Mouse (Mus musculus): Measurements from ENCODE around the gene Gm20388.

Gm20388 gene

DNA sequence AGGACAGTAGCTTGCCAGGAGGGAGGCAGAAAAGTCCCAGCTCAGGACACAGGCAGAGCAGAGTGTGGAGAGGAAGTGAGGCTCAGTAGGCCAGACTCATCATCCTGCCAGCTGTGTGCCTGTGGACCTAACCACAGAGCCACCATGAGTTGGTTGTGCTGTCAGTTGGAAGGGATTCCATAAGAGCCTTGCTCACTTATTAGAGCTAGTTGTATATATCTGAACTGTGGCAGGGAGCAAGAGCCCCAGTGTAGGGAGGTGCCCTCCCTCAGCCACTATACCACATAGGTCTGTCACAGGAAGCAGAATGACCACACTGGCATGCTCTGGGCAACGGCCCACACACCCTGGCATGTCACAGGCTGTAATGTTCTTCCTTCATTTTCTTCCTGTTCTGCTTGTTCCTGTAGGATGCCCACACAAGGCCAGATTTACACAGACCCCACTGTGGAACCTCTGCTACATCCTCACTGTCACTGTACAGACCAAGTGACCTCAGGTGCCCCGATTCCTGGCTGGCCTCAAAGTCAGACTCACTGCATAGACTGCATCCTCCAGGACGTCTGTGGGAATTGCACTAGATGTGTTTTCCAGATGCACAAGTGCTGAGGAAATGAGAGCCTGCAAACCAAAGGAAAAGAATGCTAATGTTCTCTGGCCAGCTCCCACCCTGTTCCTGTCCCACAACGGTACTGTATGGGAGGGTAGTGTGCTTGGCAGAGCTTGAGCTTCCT, 4155.9 kb downstream of the Gm20388 start:
- peak; percentile 50 for DNase-seq (ENCODE audit: extremely low read depth, insufficient read length, low spot score)

DNA sequence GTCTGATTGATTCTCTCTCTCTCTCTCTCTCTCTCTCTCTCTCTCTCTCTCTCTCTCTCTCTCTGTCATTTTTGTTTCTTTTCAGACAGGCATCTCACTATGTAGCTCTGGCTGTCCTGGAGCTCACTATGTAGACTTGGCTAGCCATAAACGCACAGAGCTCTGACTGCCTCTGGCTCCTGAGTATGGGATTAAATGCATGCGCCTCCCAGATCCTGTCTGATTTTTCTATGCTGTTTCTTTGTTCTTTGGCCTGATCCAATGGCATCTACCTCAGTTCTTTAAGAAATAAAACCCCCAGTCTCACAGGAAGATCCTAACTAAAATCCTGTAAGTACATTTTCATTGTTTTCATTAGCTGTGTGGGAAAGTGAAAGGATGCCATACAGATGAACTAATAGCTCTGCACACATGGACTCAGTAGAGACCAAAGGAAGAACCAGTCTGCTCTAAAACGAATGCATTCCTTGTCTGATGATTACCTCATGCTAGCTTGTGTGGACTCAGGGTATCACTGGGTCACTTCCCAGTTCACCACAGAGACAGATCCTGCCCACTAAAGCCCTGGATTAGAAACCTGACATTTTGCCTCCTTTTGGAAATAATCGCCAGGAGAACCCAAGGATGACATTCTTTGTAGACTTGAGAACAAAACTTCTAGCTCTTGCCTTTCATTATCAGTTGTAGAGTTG, 4156.6 kb downstream of the Gm20388 start:
- DNase-seq (ENCODE audit: extremely low read depth, insufficient read length, low spot score) = no peak

DNA sequence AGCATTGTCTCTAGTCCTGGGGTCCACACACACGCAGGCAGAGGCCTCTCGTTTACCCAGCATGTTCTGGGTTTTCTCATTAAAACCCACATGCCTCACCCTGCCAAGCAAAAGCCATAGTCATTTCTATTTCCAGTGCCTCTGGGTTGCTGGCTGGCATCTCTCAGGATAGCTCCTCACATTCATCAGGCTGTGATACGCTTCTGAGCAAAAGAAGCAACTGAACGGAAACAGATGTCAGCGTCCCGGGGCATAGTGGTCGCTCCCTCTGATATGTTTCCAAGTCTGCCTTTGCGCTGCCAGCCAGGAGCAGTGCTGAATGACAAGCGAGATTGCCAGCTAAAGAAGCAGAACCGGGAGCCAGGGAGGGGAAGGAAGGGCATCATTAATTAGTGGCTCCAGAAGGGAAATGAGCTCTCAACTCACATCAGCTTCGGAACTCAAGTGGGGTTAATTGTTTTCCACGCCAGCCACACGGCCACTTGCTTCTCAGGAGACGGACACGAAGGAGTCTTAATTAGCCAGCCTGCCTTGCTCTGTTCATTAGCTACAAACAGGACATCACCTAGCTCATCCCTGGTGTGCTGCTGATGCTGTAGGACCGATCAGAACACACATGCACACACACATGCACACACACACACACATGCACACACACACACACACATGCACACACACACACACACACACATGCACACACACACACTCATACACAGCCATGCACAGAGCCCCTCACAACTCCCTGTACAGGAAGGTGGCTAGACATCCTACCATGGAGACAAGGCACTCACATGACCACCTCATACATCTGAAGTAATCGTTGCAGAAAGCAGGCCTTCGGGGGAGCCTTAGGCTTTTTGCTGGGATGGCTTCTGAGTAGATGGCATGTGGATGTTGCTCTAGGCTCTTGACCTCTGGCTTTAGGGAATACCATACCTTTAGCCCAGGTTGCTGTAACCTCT, 4160.0 kb downstream of the Gm20388 start:
- DNase-seq (ENCODE audit: extremely low read depth, insufficient read length, low spot score) = no peak

DNA sequence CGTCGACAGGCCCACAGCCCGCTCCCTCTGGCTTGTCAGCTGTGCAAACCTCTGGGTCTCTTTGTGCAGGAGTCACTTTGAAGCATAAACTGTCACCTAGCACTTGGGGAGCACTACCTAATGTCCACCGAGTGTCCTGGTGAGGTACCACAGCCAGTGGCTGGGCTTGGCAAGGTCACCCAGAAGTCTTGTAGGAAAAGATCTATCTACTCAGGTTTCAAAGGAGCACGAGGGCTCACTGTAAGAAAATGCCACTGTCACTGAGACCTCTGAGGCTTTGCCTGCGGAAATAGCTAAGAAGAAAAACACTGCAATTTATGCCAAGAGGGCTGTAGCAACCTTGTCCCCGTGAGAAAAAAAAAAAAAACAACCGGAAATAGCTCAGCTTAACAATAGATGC, 4165.3 kb downstream of the Gm20388 start:
- DNase-seq (ENCODE audit: extremely low read depth, insufficient read length, low spot score) = no peak

DNA sequence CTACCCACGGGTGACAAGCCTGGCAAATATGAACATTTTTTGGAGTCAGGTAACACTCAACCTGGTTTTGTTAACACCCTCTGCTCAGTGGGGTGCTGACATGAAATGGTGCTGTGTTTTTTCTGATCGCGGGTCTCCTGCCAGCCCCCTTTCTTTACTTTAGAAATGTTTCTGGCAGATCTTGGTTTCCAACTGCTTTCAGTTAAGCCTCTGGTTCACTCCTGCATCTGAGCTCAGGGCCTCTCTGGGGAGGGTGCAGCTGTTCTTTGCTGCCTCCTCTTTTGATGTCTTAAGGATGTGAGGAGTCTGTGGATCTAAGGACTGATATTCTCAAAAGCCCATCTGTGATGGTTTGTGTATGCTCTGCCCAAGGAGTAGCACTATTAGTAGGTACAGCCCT, 4165.8 kb downstream of the Gm20388 start:
- DNase-seq (ENCODE audit: extremely low read depth, insufficient read length, low spot score) = no peak

DNA sequence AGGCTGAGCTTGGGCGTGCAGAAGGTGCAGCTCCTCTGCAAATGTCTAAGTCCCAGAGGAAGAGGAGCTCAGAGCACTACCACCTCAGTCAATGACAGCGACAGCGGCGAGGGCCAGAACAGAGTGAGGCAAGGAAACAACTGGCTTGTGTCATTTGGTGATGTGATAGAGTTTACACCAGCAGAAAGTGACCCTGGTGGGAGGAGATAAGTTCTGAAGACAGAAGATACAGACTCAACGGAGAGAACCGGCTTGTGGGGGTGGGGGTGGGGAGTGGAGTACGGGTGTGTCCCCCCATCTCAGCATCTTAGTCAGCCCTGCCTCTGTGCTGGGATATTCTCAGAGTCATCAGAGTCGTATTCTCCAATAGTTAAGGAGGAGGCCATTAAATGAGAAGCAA, 4166.7 kb downstream of the Gm20388 start:
- DNase-seq (ENCODE audit: extremely low read depth, insufficient read length, low spot score) = no peak

DNA sequence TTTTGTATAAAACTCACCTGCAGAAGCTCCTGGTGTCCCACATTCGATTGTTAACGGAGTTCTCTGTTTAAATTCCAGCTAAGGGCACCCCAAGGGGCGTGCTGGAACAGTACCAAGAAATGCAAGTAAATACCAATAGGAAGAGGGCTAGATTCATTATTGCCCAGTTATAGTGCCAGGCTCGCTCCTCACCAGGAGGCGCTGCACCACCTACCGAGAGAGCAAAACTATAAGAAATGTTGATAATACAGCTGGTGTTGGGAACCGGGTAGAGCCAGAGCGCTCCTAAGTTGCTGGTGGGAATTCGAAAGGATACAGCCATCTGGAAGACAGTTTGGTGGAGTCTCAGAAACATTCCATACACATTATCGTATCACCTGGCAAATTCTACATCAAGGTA, 4167.4 kb downstream of the Gm20388 start:
- no peak for DNase-seq (ENCODE audit: extremely low read depth, insufficient read length, low spot score)

DNA sequence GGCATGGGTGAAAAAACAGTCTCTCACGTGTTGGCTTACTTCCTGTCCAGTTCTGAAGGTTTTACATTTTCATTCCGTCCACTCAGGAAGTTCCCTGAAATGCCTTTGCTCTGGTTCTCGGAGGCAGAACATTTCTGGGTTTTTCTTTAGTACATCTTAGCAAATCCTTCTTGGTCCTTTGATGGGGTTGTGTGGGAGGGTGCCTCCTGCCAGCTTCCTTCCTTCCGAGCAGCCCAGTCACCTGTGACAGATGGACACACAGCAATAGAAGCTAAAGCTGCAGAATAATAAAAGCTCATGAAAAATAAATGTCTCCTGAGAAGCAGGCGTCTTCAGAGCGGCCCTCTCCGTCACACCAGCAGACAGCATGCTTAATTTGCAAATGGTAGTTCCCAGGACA, 4168.3 kb downstream of the Gm20388 start:
- no peak for DNase-seq (ENCODE audit: extremely low read depth, insufficient read length, low spot score)

DNA sequence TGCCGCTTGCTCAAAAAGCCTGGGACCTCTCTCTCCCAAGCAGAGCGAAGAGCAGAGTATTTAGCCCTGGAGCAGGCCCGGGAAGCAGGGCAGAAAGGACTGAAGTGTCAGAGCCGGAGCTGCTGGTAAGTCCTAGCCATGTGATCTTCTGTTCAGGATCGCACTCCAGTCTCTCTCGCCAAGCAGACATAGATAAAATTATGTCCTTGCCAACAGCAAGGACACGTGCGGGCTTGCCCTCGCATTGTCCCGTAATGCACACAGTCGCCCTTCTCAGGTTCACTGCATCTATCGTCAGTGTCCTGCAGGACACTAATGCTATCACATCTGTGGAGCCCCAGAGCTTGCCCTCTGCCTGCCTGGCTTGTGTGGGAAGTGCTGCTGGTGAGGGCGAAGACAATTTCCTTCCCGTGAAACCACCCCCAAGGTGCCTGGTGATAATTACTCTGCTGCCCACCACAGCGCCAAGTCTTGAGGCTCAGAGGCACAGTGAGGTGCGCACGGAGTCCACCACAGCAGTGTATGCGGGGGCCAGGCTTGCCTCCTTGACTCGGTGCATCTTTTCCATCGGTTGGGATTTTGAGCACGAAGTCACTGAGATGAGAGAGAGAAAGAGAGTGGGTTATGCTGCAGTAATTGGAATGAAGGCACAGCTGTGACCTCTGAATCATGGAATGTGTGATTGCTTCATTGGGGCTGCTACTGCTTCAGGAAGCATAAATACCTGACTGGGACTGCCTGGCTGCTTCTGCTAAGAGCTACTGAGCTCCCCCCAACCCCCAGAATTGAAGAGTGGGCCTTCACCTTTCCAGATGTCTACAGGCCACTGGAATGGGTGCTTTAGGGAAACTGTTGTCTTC, 4170.1 kb downstream of the Gm20388 start:
- no peak for DNase-seq (ENCODE audit: extremely low read depth, insufficient read length, low spot score)

DNA sequence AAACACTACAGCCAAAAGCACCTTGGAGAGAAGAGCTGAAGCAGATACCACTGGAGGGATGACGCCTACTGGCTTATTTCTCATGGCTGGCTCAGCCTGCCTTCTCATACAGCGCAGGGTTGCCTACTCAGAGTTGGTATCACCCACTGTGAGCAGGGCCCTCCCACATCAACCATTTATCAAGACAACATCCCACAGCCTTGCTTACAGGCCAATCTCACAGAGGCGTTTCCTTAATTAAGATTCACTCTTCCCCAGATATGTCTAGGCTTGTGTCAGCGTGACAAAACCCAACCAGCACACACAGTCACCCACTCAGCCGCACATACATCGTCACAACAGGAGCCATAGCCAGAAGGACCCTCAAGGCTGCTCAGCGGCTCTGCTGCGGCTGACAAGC, 4172.0 kb downstream of the Gm20388 start:
- DNase-seq (ENCODE audit: extremely low read depth, insufficient read length, low spot score) = no peak

DNA sequence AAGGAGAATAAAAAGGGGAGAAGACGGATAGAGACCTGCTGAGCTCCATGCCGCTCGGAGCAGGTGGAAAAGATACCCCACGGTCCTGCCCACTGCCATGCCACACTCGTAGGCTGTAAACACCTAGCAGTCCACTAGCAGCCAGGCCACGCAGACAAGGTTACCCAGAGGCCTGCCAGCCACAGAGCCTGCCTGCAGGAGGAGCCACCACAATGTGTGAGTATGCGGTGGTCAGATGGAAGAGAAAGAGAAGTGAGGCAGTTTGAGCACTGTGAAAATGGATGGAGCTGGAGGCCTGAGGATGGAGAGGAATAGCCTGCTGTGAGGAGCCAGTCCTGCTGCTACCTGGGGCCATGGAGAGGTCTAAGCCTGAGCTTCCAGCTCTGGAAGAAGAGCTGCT, 4173.0 kb downstream of the Gm20388 start:
- DNase-seq (ENCODE audit: extremely low read depth, insufficient read length, low spot score) = no peak

DNA sequence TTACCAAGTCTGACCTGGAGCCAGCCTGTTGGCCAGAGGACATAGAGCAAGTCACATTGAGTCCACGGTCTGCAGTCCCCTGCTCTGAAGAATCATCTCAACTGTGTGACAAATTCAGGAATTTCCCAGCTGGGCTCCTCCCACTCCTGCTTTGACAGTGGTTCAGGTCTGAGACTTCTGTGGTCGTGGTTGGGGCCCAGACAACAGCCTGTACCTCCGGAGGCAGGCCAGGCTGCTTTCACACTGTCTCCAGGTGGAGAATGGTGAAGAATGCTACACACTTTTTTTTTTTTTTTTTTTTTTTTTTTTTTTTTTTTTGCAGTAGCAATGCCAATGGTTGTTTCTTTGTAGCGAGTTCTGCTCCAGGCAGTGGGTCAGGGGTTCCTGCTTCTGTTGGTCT, 4175.0 kb downstream of the Gm20388 start:
- no peak for DNase-seq (ENCODE audit: extremely low read depth, insufficient read length, low spot score)

DNA sequence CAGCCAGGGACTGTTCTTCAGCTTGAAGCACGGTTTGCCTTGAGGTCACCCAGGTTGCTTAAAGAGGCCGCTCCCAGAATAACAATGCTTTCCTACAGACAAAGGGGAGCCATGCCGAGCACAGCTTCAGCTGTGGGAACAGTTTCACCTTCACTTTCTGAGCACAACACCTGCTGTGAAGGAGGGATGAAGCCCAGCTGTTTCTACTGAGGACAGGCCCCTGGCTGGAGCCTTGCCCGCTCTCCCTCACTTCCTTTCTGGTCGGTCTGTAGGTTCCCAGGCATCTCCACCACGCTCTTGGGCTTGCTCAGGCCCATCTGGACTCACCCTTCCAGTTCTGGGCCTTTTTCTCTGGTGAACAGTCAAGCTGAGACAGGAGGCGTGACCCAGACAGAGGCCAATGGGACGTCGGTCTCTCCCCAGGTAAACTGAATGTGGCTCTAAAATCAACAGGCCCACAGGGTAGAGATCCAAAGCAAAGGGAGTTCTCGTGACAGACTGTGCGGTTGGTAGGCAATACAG, 4177.5 kb downstream of the Gm20388 start:
- no peak for DNase-seq (ENCODE audit: extremely low read depth, insufficient read length, low spot score)

DNA sequence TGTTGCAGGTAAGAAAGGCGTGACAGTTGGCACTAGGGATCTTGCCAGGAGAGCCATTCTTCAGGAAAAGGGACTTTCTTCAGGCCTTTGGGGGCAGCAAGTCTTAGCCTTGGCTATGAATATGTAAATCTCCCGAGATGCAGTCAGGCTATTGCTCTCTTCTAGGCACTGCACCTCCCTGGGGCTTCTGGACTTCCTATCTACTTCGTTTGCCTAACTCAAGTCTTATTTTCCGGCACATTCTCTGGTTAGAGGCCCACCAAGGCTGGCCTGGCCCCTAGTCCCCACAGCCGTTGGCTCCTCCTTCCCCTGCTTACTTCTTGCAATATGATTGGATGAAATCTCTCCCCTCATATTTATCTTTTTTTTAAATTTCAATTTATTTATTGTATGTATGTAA, 4178.4 kb downstream of the Gm20388 start:
- no peak for DNase-seq (ENCODE audit: extremely low read depth, insufficient read length, low spot score)

DNA sequence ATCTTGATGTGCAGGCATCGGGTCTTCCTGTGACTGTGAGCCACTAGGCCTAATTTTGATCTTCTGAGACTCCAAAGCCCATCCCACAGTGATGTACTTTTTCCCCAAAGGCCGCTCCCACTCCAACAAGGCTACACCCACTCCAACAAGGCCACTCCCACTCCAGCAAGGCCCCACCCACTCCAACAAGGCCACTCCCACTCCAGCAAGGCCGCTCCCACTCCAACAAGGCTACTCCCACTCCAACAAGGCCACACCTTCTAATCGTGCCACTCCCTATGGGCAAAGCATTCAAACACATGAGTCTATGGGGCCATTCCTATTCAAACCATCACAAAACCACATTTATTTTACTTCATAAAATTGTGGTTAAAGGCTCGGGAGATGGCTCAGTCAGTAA, 4179.8 kb downstream of the Gm20388 start:
- peak; percentile 38 for DNase-seq (ENCODE audit: extremely low read depth, insufficient read length, low spot score)

DNA sequence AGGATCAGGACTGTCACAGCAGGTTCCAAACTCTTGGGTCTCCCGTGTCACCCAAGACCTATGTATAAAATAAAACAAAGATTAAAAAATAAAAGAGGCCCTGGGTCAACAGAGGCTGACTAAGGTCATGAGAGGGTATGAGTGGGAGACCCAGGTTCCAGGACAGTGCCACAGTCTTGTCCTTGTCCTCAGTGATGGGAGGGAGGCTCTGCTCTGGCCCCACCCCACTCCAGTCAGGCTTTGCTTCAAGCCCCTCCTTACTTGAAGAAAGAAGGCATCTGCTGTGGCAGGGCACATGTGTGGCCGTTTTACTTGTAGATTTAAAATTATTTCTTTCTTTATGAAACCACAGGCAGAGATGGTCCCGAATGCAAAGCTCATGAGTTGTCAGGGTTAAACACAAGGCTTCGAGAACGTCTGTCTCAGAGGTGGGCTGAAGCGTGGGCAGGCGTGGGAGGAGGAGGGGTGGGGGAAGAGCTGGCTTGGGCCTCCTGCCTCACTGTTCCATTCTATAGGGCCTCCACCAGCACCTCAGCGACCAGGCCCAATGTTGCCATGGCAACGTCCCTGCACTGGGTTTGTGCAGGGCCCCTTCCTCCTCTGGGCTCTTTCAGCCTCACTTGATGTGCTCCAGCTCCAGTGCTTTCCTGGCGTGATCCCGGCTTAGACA, 4188.4 kb downstream of the Gm20388 start:
- DNase-seq (ENCODE audit: extremely low read depth, insufficient read length, low spot score) = no peak

DNA sequence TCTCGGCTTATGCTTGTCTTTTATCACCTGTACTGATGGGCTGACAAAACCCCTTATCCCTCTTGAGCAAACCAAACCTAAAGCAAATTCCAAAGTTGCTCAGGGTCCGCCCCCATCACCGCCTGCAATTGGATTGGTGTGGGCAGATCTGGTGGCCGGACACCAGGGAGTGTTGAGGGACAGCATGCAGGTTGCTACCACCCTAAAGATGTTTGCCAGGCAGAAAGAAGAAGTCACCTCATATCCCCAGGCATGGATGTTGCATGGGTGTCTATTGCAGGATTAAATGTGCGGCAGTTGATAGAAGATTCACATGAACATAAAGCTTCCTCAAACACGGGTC, 4189.0 kb downstream of the Gm20388 start:
- no peak for DNase-seq (ENCODE audit: extremely low read depth, insufficient read length, low spot score)

DNA sequence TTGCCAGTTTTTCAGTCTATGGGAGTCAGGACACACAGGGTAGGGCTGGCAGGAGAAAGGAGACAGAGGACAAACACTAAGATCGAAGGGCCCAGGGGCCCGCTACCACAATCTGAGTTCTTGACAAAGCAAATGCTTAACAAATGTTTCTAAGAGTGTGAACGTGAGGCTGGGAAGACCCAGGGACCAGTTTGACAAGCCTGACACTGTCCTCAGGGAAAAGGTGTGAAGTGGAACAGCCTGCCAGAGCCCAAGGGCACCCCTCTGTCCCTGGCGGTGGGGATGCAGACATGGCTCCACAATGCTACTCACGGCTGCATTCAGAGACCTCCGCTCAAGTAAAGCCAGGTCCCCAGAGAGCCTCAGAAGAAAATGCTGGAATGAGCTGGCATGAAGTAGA, 4195.2 kb downstream of the Gm20388 start:
- no peak for DNase-seq (ENCODE audit: extremely low read depth, insufficient read length, low spot score)

DNA sequence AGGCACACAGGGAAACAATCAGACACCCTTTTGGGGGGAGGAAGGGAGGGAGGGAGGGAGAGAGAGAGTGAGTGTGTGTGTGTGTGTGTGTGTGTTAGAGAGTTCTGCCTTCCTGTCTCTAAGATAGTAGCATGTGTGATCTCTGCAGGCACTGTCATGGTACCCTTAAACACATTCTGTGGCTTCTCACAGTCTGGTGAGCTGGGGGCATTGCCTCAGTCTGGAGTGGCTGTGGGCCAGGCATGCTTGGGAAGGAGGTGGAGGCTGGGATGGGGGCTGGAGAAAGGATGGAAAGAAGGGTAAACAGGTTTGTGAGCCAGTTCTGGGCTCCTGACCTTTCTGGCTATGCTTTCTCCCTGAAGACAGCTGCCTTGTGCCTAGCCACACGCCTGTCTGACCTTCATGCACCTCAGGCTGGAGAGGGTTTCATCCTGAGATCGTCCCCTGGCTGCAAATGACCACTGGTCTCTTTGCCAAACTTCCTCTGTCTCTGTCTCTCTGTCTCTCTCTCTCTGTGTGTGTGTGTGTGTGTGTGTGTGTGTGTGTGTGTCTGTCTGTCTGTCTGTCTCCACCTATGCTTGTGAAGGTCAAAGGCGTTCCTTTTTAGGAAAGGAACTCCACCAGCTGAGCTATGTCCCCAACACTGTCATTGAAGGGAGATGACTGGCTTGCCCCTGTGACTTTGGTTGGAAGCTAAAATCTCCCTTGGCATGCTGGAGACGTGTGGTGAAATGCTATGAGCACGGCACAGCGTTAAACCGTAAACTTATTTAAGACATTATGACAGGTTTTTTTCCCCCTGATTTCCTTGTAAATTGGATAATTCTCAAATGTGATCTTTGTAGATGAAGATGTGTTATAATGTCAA, 4195.9 kb downstream of the Gm20388 start:
- DNase-seq (ENCODE audit: extremely low read depth, insufficient read length, low spot score) = no peak

Data from 3134 (cell line).